Mouse (Mus musculus) right cerebral cortex, adult 18-20 months (tissue): ENCODE measurements around the gene Lmo7.

Experiments used
- DNase-seq: peaks from one replicate; pipeline ENCODE4 v3.0.0; 2022; ENCODE audit warnings: mixed read lengths

Lmo7 gene

GRCm38 (mm10) chr14:101883787-101884186, 154.0 kb downstream of the Lmo7 start:
- no peak for DNase-seq

DNA sequence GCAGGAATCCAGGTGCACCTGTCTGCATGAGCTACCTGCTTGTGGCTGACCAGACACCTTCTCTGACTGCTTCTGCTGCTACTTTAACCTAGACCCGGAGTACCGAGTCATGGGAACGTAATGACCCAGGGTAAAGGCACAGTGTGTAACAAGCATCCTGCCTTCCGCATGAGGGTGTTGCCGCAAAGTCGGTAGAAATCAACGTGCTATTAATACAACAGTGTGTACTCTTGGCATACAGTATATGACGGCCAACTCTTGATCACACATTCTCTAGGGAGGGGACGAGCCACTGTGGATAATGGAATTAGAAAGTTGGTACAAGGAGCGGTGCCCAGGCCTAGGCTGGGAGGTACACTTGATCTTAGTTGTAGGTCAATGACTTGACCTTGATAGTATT, 156.6 kb downstream of the Lmo7 start:
- no peak for DNase-seq

DNA sequence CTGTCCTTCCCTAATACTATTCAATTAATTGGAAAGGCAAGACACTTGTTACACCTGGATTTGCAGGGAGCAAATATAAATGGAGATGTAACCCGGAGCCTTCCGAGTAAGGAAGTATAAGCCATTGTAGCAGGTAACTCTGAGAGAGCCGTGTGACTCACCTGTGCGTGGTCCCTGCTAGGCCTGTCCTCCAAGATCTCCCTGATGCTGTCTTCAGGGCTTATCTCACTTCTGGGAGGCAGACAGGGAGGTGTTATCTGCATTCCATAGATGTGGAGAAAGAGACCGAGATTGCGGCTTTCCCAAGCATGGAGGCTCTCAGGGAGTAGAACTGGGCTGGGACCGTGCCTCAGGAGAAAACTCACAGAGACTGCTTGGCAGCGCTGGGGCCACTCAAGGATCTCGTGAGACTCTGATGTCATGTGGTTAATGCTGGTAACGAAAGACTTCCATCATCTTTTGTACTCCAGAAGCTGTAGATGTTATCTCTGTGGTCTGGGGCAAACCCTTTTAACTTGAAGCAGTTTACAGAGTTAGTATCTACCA, 162.2 kb downstream of the Lmo7 start:
- no peak for DNase-seq

DNA sequence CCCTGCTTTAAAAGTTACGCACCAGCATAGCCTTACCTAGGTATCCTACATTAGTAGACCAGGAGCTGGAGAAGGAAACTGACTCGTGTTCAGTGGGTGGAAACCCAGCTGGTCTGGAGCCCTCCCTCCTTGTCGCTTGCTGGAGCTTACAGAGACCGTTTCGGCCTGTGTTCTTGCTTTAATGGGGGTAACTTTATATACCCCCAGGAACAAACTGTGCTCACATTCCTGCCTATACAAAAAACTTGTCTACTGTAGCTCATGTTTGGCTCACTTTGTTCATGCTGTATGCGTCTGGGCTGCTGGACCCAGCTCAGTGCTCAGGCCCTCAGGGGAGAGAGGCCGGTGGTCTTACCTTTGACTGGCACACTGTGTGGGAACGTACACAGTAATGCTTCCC, 162.7 kb downstream of the Lmo7 start:
- DNase-seq = no peak

DNA sequence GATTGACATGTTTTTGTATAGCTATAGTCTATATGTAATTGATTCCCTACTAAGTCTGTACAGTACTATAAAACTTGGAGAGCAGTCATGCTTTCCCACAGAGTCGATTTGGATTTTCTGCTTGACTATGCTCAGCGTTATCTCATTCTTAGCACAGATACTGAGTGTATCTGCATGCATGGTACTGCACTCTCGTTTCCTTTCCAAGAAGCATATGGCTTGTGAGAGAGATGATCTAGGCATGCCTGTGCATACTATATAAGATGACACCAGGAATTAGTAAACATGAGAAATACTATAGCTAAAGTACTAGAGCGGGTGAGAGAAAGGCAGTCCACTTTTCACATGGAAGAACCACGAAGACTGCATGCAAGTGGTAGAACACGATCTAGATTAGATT, 163.5 kb downstream of the Lmo7 start:
- no peak for DNase-seq

GRCm38 (mm10) chr14:101898250-101898649, 168.5 kb downstream of the Lmo7 start:
- DNase-seq = no peak

DNA sequence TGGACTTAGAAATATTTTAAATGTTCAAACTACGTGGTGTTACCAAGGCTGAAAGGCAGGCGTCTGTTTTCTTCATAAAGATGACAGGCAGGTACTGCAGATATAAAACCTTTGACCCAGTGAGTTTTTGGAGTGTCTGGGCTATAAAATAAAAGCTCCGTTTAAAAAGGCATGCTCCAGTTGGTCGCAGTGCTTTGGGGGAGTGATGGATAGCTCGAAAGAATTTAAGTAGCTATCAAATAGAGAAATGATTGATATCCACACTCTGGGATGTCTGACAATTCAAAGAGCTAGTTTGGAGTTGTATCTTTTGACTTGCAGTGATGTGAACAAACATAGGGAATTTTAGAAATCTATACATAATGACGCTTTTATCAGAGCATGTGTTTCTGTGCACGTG, 171.7 kb downstream of the Lmo7 start:
- no peak for DNase-seq

GRCm38 (mm10) chr14:101901976-101902375, 172.2 kb downstream of the Lmo7 start:
- no peak for DNase-seq

DNA sequence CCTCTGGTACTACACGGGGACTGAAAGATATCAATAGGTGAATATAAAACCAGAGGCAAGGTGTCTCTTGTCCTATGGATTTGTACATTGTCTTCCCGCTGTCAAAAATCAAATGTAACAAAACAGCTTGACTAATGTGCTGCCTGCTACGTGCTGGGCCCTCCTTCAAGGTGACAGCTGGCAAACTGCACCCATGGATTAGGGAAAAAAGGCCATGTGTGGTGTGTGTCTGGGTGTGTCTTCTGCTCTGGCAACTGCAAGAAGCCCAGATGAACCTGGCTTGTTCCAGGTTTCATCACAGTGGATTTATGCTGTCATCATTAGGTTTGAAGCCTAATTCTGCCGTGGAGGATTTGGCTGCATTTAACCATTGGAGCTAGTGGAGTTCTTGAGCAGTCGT, 174.0 kb downstream of the Lmo7 start:
- no peak for DNase-seq

- DNase-seq = no peak
Measured at GRCm38 (mm10) chr14:101911983-101912382, 182.2 kb downstream of the Lmo7 start.

DNA sequence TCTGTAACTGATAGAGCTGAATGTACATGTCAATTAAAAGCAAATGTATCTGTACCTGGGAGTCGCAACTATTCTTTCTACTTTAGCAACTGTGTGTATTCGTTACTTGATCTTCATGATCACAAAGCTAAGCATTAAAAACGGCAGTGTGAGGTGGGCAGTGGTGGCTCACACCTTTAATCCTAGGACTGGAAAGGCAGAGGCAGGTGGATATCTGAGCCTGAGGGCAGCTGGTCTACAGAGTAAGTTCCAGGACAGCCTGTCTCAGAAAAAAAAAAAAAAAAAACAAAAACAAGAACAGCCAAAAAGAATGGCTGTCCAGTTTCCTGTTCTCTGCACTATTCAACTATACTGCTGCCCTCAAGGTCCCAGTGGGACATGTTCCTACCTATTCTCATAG, 182.6 kb downstream of the Lmo7 start:
- DNase-seq = no peak

DNA sequence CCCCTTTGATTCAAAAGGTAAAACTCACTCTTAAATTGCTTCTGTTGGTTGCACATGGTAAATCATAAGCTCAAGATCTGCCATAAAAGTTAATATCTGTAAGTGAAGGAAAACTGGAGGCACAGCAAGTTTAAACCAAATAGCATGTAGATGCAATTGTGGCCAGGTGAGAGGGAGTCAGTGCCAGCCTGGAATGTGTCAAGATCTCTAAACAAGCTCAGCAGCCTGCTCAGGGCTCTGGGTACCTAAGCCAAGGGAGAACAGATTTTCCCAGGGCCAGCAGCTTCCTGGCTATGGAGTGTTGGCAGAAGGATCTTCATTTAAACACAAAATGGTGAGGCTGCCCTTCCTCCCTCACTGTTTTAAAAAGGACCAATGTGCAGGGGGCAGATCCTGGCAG, 184.6 kb downstream of the Lmo7 start:
- no peak for DNase-seq

GRCm38 (mm10) chr14:101915867-101916266, 186.1 kb downstream of the Lmo7 start:
- DNase-seq = no peak

GRCm38 (mm10) chr14:101918471-101918870, 188.7 kb downstream of the Lmo7 start:
- DNase-seq = no peak

- DNase-seq = no peak
Measured at GRCm38 (mm10) chr14:101927646-101928244, 198.0 kb downstream of the Lmo7 start.

- DNase-seq = peak; percentile 53
Measured at GRCm38 (mm10) chr14:101930576-101931447, 201.1 kb downstream of the Lmo7 start.

- DNase-seq = no peak
Measured at GRCm38 (mm10) chr14:101931448-101931750, 201.6 kb downstream of the Lmo7 start.

DNA sequence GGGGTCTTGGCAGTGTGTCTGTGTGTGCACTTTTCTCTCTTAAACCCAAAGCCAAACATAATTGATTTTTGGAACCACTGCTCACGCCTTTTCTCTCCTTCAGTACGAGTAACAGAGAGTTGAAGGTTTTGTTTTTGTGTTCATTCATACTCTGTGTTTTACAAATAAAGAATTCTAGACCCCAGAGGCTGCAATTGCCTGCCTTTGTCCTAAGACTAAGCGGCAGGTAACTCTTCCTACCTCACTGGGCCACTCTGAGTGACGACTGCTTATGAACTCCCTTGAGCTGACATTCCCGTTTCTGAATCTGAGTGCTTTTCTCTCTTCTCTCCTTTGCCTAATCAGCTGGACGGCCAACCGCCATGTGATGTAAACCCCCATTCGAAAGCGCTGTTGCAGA, 203.8 kb downstream of the Lmo7 start:
- DNase-seq = no peak

DNA sequence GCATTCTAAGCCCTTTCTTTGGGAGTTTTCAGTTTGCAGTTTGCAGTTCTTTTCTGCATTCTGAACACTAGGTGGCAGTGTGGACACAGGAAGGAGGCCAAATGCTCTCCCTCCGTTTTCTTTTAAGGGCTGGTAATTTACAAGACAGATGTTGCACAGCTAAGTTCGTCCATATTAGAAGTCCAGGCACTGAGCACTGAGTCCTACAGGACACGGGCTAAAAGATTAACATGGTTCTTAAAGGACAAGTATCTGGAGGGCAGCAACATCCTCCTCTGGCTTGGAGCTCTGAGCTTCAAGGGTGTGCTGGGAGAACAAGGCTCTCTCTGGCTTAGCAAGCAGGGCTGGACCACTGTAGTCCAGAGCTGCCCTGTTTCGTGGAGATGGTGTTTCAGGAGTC, 213.2 kb downstream of the Lmo7 start:
- peak; percentile 54 for DNase-seq

DNA sequence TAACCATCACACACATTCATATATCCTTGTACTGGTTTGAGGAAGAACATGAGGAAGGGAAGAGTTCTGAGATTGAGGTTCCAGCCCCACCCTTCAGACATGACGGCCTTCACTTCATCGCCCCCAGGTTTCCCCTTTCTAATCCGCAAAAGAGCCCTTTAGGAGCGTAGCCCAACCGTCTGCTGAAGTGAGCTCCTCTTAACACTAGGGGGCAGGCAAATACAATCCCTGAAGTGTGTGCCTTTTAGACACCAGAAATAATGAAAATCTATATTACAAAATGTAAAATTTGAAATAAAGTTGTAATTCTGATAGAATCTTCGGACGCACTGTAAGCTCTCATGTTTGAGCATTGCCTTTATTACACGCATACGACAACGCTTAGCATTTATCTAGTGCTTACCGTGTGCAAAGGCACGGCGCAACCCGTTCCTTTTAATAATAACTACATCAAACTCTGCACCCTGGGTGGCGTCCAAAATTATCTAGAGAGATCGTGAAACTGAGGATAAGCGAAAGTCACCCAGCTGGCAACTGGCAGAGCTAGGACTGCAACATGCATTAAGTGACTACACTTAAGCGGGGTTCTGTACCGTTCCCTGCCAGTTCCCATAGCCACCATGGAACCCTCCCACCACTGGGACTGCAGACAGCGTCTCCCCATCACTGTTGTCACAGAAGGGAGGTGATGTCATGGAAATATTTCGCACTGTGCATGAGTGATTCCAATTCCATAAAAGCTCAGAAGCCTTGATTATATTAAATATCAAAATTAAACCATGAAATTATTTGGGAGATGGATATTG, 217.2 kb downstream of the Lmo7 start:
- peak; percentile 49 for DNase-seq

- no peak for DNase-seq
Measured at GRCm38 (mm10) chr14:101949114-101949513, 219.4 kb downstream of the Lmo7 start.

DNA sequence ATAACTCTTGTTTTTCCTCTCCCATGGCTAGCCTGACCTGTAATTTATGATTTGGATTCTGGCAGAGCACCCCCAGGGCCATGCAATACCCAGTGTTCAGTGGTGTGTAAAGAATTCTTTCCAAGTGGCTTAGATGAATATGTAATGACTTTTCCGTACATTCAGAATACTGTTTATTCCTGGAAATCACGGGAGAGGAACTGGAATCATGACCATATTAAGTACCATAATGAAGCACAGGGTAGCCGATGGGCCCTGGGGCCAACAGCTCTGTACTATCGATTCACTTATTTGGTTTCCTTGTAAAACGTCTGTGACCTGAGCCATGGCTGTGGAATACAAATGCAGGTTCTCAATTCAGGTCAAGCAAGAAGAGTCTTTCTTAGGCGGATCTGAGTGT, 221.3 kb downstream of the Lmo7 start:
- DNase-seq = no peak

- DNase-seq = no peak
Measured at GRCm38 (mm10) chr14:101953793-101954468, 224.2 kb downstream of the Lmo7 start.
